Mouse (Mus musculus) intestine, embryonic 16.5 days (tissue): ENCODE measurements at regions not wholly inside any gene's neighbourhood (a gene's known extent, or its start where the extent isn't known, plus 50 kb on each side); places are given as distances from the start of the nearest gene placed in this dataset.
A peak's percentile ranks its signal among the peaks of the same experiment; 100 is the strongest.

ENCODE experiments used
- ATAC-seq: fragments of 200-750 bp; cut with Nextera tagmentation; 2 replicates; pipeline ENCODE4 v1.8.0; 2017; ENCODE audit warnings: moderate TSS enrichment, moderate library complexity
- H3K27ac ChIP-seq: fragments of 300-500 bp; sonication (generic); 2 replicates; pipeline ENCODE4 v1.5.1; 2014; ENCODE audit warnings: mild to moderate bottlenecking, low read length
- H3K27me3 ChIP-seq: fragments of 300-500 bp; sonication (generic); replicated peaks from 2 replicates; pipeline ENCODE4 v1.6.1; 2014; ENCODE audit warnings: low read length, control low read depth, mixed read lengths; ENCODE audit not compliant: control insufficient read depth, insufficient read depth
- H3K36me3 ChIP-seq: fragments of 300-500 bp; sonication (generic); 2 replicates; pipeline ENCODE4 v1.6.1; 2014; ENCODE audit warnings: low read length, control low read depth; ENCODE audit not compliant: control insufficient read depth, insufficient read depth
- H3K4me1 ChIP-seq: fragments of 300-500 bp; sonication (generic); 2 replicates; pipeline ENCODE4 v1.6.1; 2014; ENCODE audit warnings: low read length, control low read depth, mixed read lengths; ENCODE audit not compliant: control insufficient read depth, insufficient read depth
- H3K4me2 ChIP-seq: fragments of 300-500 bp; sonication (generic); 2 replicates; pipeline ENCODE4 v1.6.1; 2014; ENCODE audit warnings: low read depth, low read length, control low read depth
- H3K4me3 ChIP-seq: fragments of 300-500 bp; sonication (generic); 2 replicates; pipeline ENCODE4 v1.5.1; 2014; ENCODE audit warnings: mild to moderate bottlenecking, low read length
- H3K9ac ChIP-seq: fragments of 300-500 bp; sonication (generic); 2 replicates; pipeline ENCODE4 v1.6.1; 2014; ENCODE audit warnings: low read depth, low read length
- H3K9me3 ChIP-seq: fragments of 300-500 bp; sonication (generic); 2 replicates; pipeline ENCODE4 v1.6.1; 2016; ENCODE audit warnings: low read length, control low read depth; ENCODE audit not compliant: control insufficient read depth
- WGBS: fragments of 180-500 bp; shearing (Covaris S2); extraction: QIAGEN DNeasy Blood & Tissue Kit; methylation state at CpG from one replicate; pipeline ENCODE4 v1.1.7; 2014; 5-methylcytosine and 5-hydroxymethylcytosine counted together

GRCm38 (mm10) chr11:113087084-113087483 lies 305.1 kb downstream of the Sox9 start:
- Histone ChIP-seq H3K36me3 (no peaks in the 10 kb centered on the region), H3K4me3 (peak overlapping the region; percentile 4; the same call in 1 of the 2 replicates), H3K4me2 (peak overlapping the region; percentile 51), H3K27me3 (no peaks in the 10 kb centered on the region), H3K4me1 (peaks cover 27% of the 10 kb centered on the region), H3K9me3 (no peaks in the 10 kb centered on the region), H3K9ac (peak overlapping the region; percentile 34; the same call in 1 of the 2 replicates), H3K27ac (peak overlapping the region; percentile 74)
- ATAC-seq, result peak; percentile 81
- 31% methylated on average over 9 of the region's 9 CpGs for WGBS

- Histone ChIP-seq H3K27me3 (no peaks in the 10 kb centered on the region), H3K9ac (no peak overlapping the region), H3K4me1 (peaks cover 26% of the 10 kb centered on the region), H3K4me2 (no peak overlapping the region), H3K4me3 (no peak overlapping the region), H3K36me3 (no peaks in the 10 kb centered on the region), H3K9me3 (no peaks in the 10 kb centered on the region), H3K27ac (no peak overlapping the region)
- no peak for ATAC-seq
- 81% methylated on average over 11 of the region's 11 CpGs for whole genome bisulfite sequencing
These were observed 307.8 kb downstream of the Sox9 start for GRCm38 (mm10) chr11:113089637-113090351.

GRCm38 (mm10) chr11:113091901-113092568 lies 310.0 kb downstream of the Sox9 start:
- Histone ChIP-seq H3K9me3 (no peaks in the 10 kb centered on the region), H3K4me3 (no peak overlapping the region), H3K27me3 (no peaks in the 10 kb centered on the region), H3K4me2 (no peak overlapping the region), H3K27ac (no peak overlapping the region), H3K36me3 (no peaks in the 10 kb centered on the region), H3K4me1 (peaks cover 29% of the 10 kb centered on the region), H3K9ac (no peak overlapping the region)
- 78% methylated on average over 8 of the region's 8 CpGs for WGBS
- no peak for ATAC-seq

GRCm38 (mm10) chr11:113093895-113094445 lies 311.9 kb downstream of the Sox9 start:
- H3K9ac ChIP-seq, result no peak overlapping the region
- ATAC-seq, result peak; percentile 91
- peaks cover 27% of the 10 kb centered on the region for H3K4me1 ChIP-seq
- H3K27ac ChIP-seq, result peak overlapping the region; percentile 66
- 0 out of 2 replicates have a peak overlapping the region, but pooled peaks have one; percentile 15 for H3K4me2 ChIP-seq
- no peaks in the 10 kb centered on the region for H3K27me3 ChIP-seq
- H3K4me3 ChIP-seq, result no peak overlapping the region
- whole genome bisulfite sequencing, result 57% methylated on average over 13 of the region's 13 CpGs
- no peaks in the 10 kb centered on the region for H3K9me3 ChIP-seq
- H3K36me3 ChIP-seq, result no peaks in the 10 kb centered on the region

- no peak overlapping the region for H3K9ac ChIP-seq
- peak overlapping the region; percentile 42 for H3K4me2 ChIP-seq
- peak overlapping the region; percentile 64 for H3K27ac ChIP-seq
These were observed 313.6 kb downstream of the Sox9 start for GRCm38 (mm10) chr11:113095625-113096024.

GRCm38 (mm10) chr11:113096209-113096608 lies 314.2 kb downstream of the Sox9 start:
- Histone ChIP-seq H3K4me1 (peaks cover 32% of the 10 kb centered on the region), H3K36me3 (no peaks in the 10 kb centered on the region), H3K27ac (peak overlapping the region; percentile 64), H3K27me3 (no peaks in the 10 kb centered on the region), H3K9ac (no peak overlapping the region; the same call in 1 of the 2 replicates), H3K9me3 (no peaks in the 10 kb centered on the region), H3K4me3 (no peak overlapping the region), H3K4me2 (peak overlapping the region; percentile 42)
- ATAC-seq, result no peak
- WGBS, result 49% methylated on average over 8 of the region's 8 CpGs

More at GRCm38 (mm10) chr11:113095625-113096024, 313.6 kb downstream of the Sox9 start:
- Histone ChIP-seq H3K4me1 (peaks cover 28% of the 10 kb centered on the region), H3K9me3 (no peaks in the 10 kb centered on the region), H3K27me3 (no peaks in the 10 kb centered on the region), H3K36me3 (no peaks in the 10 kb centered on the region), H3K4me3 (no peak overlapping the region)
- ATAC-seq, result no peak
- 49% methylated on average over 8 of the region's 8 CpGs for WGBS

- WGBS, result 91% methylated on average over 2 of the region's 2 CpGs
- Histone ChIP-seq H3K36me3 (no peaks in the 10 kb centered on the region), H3K4me3 (no peak overlapping the region), H3K4me1 (peaks cover 34% of the 10 kb centered on the region), H3K27me3 (no peaks in the 10 kb centered on the region), H3K9ac (no peak overlapping the region), H3K4me2 (no peak overlapping the region), H3K9me3 (no peaks in the 10 kb centered on the region), H3K27ac (no peak overlapping the region)
- ATAC-seq, result no peak
These were observed 316.3 kb downstream of the Sox9 start for GRCm38 (mm10) chr11:113098360-113098759.

GRCm38 (mm10) chr11:113100800-113101199 lies 318.8 kb downstream of the Sox9 start:
- Histone ChIP-seq H3K9me3 (no peaks in the 10 kb centered on the region), H3K27ac (peak overlapping the region; percentile 54), H3K4me2 (peak overlapping the region; percentile 37; the same call in 1 of the 2 replicates), H3K4me1 (peaks cover 40% of the 10 kb centered on the region), H3K4me3 (peak overlapping the region; percentile 6; the same call in 1 of the 2 replicates), H3K36me3 (no peaks in the 10 kb centered on the region), H3K27me3 (no peaks in the 10 kb centered on the region), H3K9ac (0 out of 2 replicates have a peak overlapping the region, but pooled peaks have one; percentile 17)
- ATAC-seq, result peak; percentile 19; the same call in 1 of the 2 replicates
- WGBS, result 29% methylated on average over 9 of the region's 9 CpGs

GRCm38 (mm10) chr11:113101534-113101933 lies 319.5 kb downstream of the Sox9 start:
- Histone ChIP-seq H3K36me3 (no peaks in the 10 kb centered on the region), H3K27me3 (no peaks in the 10 kb centered on the region), H3K9me3 (no peaks in the 10 kb centered on the region), H3K4me2 (peak overlapping the region; percentile 37), H3K9ac (no peak overlapping the region), H3K27ac (peak overlapping the region; percentile 54), H3K4me1 (peaks cover 33% of the 10 kb centered on the region), H3K4me3 (peak overlapping the region; percentile 6; the same call in 1 of the 2 replicates)
- ATAC-seq, result peak; percentile 77
- 39% methylated on average over 11 of the region's 11 CpGs for WGBS
